Mouse (Mus musculus) hindbrain, embryonic 14.5 days (tissue): ENCODE data around the gene Esyt2. TPM values are rescaled to one million over a fixed set of nuclear protein-coding genes. Genes with fewer than 3 reads are reported as not detected.

Experiments used
- ATAC-seq: fragments of 200-750 bp; cut with Nextera tagmentation; 2 replicates; pipeline ENCODE4 v1.8.0; 2017; ENCODE audit warnings: moderate number of reproducible peaks, mild to moderate bottlenecking, moderate TSS enrichment, moderate library complexity; ENCODE audit not compliant: low FRiP score
- DNase-seq: peaks from one replicate; pipeline ENCODE4 v3.0.0-alpha.2; 2015; ENCODE audit warnings: low spot score
- H3K27ac ChIP-seq: fragments of 300-500 bp; sonication (generic); 2 replicates; pipeline ENCODE4 v1.5.1; 2014; ENCODE audit warnings: mild to moderate bottlenecking, moderate library complexity
- H3K27me3 ChIP-seq: fragments of 300-500 bp; sonication (generic); 2 replicates; pipeline ENCODE4 v1.6.1; 2014; ENCODE audit warnings: mild to moderate bottlenecking, low read length, mixed read lengths; ENCODE audit not compliant: control insufficient read depth, insufficient read depth
- H3K36me3 ChIP-seq: fragments of 300-500 bp; sonication (generic); replicated peaks from 2 replicates; pipeline ENCODE4 v1.6.1; 2014; ENCODE audit not compliant: control insufficient read depth, insufficient read depth
- H3K4me1 ChIP-seq: fragments of 300-500 bp; sonication (generic); replicated peaks from 2 replicates; pipeline ENCODE4 v1.6.1; 2014; ENCODE audit warnings: antibody characterized with exemption, low read length, mixed read lengths; ENCODE audit not compliant: control insufficient read depth, insufficient read depth
- H3K4me2 ChIP-seq: fragments of 300-500 bp; sonication (generic); replicated peaks from 2 replicates; pipeline ENCODE4 v1.6.1; 2014; ENCODE audit warnings: mild to moderate bottlenecking, moderate library complexity
- H3K4me3 ChIP-seq: fragments of 300-500 bp; sonication (generic); replicated peaks from 2 replicates; pipeline ENCODE4 v1.5.1; 2014; ENCODE audit warnings: mild to moderate bottlenecking, low read length
- H3K9ac ChIP-seq: fragments of 300-500 bp; sonication (generic); 2 replicates; pipeline ENCODE4 v1.6.1; 2014
- H3K9me3 ChIP-seq: fragments of 300-500 bp; sonication (generic); 2 replicates; pipeline ENCODE4 v1.6.1; 2016; ENCODE audit warnings: low read length; ENCODE audit not compliant: control insufficient read depth
- whole genome bisulfite sequencing: fragments of 180-500 bp; shearing (Covaris S2); extraction: QIAGEN DNeasy Blood & Tissue Kit; methylation state at CpG from one replicate; pipeline ENCODE4 v1.1.7; 2014; 5-methylcytosine and 5-hydroxymethylcytosine counted together
- polyA plus RNA-seq: library from polyadenylated mRNA; unstranded; fragments of >200 nt; fragmentation: Nextera tagmentation; extraction: Ambion mirVana; gene quantifications from 2 replicates; pipeline ENCODE4 v1.2.1, GENCODE M21; 2014

Esyt2 gene
- polyA plus RNA-seq, 1 experiment from 2014 or later: 17.2 TPM

- no peak overlapping the region for H3K27ac ChIP-seq
- no peak overlapping the region for H3K4me3 ChIP-seq
- WGBS: 85% methylated on average over 4 of the region's 4 CpGs
- no peak for ATAC-seq
- no peaks in the 10 kb centered on the region for H3K9me3 ChIP-seq
- peaks cover 15% of the 10 kb centered on the region for H3K36me3 ChIP-seq
- no peaks in the 10 kb centered on the region for H3K4me1 ChIP-seq
- no peak overlapping the region for H3K9ac ChIP-seq
- H3K4me2 ChIP-seq: no peak overlapping the region
- DNase-seq: no peak
- no peaks in the 10 kb centered on the region for H3K27me3 ChIP-seq
Measured at GRCm38 (mm10) chr12:116325545-116325944, 44.5 kb downstream of the Esyt2 start.

DNA sequence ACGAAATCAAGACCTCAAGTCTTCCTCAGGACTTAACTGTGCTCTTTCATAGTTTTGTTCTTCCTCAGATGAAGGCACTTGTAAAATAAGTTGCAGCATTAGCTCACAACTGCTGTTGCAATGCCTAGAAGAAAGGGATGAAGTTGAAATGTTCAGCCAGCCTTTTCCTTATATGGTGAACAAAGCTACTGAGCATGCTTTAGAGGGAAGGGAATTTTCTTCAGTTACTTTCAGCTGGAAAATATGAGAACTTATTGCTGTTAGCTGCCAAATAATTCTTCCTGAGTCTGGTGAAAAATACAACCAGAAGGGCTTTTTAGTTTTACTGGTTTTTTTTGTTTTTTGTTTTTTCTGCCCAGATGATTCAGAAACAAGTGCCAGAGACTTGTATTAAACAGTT is 45.2 kb downstream of the Esyt2 start:
- Histone ChIP-seq H3K4me3 (no peak overlapping the region), H3K9me3 (no peaks in the 10 kb centered on the region), H3K27me3 (no peaks in the 10 kb centered on the region), H3K36me3 (peaks cover 15% of the 10 kb centered on the region), H3K4me1 (no peaks in the 10 kb centered on the region), H3K4me2 (no peak overlapping the region), H3K9ac (no peak overlapping the region), H3K27ac (no peak overlapping the region)
- ATAC-seq: no peak
- no peak for DNase-seq
- 85% methylated on average over 1 of the region's 1 CpGs for WGBS

- Histone ChIP-seq H3K4me1 (no peaks in the 10 kb centered on the region), H3K27ac (no peak overlapping the region), H3K27me3 (no peaks in the 10 kb centered on the region), H3K4me2 (no peak overlapping the region), H3K9ac (no peak overlapping the region), H3K4me3 (no peak overlapping the region), H3K36me3 (peaks cover 15% of the 10 kb centered on the region), H3K9me3 (no peaks in the 10 kb centered on the region)
- DNase-seq (no peak), ATAC-seq (no peak)
- 97% methylated on average over 5 of the region's 5 CpGs for WGBS
Measured at GRCm38 (mm10) chr12:116334253-116334652, 53.3 kb downstream of the Esyt2 start.

DNA sequence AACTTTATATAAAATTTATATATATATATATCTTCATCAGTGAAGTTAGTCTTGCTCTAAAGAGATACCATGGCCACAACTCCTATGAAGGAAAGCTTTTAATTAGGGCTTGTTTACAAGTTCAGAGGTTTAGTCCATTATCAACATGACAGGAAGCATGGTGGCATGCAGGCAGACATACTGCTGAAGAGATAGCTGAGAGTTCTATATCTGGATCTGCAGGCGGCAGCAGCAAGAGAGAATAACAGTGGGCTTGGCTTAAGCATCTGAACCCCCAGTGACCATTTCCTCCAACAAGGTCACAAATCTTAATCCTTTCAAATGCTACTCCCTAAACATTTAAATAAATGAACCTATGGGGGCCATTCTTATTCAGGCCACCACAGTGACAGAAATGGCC is 59.2 kb downstream of the Esyt2 start:
- DNase-seq (no peak), ATAC-seq (no peak)
- Histone ChIP-seq H3K4me1 (no peaks in the 10 kb centered on the region), H3K4me3 (no peak overlapping the region), H3K9ac (no peak overlapping the region), H3K27me3 (no peaks in the 10 kb centered on the region), H3K36me3 (peaks cover 41% of the 10 kb centered on the region), H3K9me3 (no peaks in the 10 kb centered on the region), H3K27ac (no peak overlapping the region), H3K4me2 (no peak overlapping the region)
- WGBS: 88% methylated on average over 1 of the region's 1 CpGs

DNA sequence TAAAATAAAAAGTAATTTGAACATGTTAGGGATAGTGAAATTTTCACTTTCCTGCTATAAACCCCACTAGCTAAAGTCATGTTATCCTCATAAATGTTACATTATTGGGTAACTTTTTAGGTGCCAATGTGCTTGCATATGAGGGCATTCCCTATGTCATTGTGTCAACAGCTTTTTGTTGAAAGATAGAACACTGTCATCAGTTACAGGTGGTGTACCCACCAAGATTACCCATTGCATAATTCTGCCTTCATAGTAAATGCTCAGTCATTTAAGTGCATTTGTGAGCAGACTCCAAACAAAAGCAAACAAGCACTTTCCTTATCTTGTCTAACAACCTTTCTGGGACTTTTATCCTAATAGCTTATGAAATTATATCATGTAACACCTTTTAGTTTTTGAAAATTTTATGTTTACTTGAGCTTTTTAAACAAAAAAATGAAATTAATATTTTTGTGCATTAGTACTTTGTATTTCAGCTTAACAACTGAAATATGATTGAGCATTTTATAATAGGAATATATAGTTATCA is 67.8 kb downstream of the Esyt2 start:
- no peak overlapping the region for H3K9ac ChIP-seq
- no peak overlapping the region for H3K4me2 ChIP-seq
- DNase-seq (no peak), ATAC-seq (no peak)
- H3K4me3 ChIP-seq: no peak overlapping the region
- no peak overlapping the region for H3K27ac ChIP-seq
- no peaks in the 10 kb centered on the region for H3K27me3 ChIP-seq
- no peaks in the 10 kb centered on the region for H3K4me1 ChIP-seq
- H3K36me3 ChIP-seq: peaks cover 47% of the 10 kb centered on the region
- H3K9me3 ChIP-seq: no peaks in the 10 kb centered on the region

GRCm38 (mm10) chr12:116349376-116349775 is 68.4 kb downstream of the Esyt2 start:
- no peak overlapping the region for H3K4me3 ChIP-seq
- ATAC-seq: no peak
- H3K27me3 ChIP-seq: no peaks in the 10 kb centered on the region
- H3K9ac ChIP-seq: no peak overlapping the region
- H3K4me1 ChIP-seq: no peaks in the 10 kb centered on the region
- H3K36me3 ChIP-seq: peaks cover 43% of the 10 kb centered on the region
- no peak overlapping the region for H3K4me2 ChIP-seq
- no peak for DNase-seq
- WGBS: 75% methylated on average over 2 of the region's 2 CpGs
- H3K9me3 ChIP-seq: no peaks in the 10 kb centered on the region
- H3K27ac ChIP-seq: no peak overlapping the region

- DNase-seq (no peak), ATAC-seq (no peak)
- no peaks in the 10 kb centered on the region for H3K9me3 ChIP-seq
- 92% methylated on average over 4 of the region's 4 CpGs for WGBS
- H3K4me3 ChIP-seq: no peak overlapping the region
- no peak overlapping the region for H3K4me2 ChIP-seq
- H3K4me1 ChIP-seq: no peaks in the 10 kb centered on the region
- H3K27me3 ChIP-seq: no peaks in the 10 kb centered on the region
- H3K36me3 ChIP-seq: peaks cover 31% of the 10 kb centered on the region
- no peak overlapping the region for H3K9ac ChIP-seq
- no peak overlapping the region for H3K27ac ChIP-seq
Measured at GRCm38 (mm10) chr12:116351022-116351421, 70.0 kb downstream of the Esyt2 start.

DNA sequence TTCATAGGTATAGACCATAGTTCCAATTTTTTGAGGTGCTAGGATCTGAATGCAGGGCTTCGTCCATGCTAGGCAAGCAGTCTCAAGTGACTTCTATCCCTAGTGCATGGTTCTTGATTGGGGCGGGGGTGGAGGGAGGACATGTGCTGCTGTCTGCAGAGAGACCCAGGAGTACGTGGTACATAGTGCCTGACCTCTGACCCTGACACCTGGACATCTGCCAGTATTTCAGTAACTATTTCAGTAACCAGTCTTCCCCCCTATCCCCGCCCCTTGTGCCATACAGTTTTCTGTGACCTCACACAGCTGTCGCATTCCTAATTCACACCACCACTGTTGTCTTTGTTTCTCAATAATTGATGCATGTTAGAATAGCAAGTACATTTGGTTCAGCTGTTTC is 71.4 kb downstream of the Esyt2 start:
- peaks cover 27% of the 10 kb centered on the region for H3K36me3 ChIP-seq
- no peak overlapping the region for H3K9ac ChIP-seq
- no peak overlapping the region for H3K4me3 ChIP-seq
- no peaks in the 10 kb centered on the region for H3K27me3 ChIP-seq
- DNase-seq (no peak), ATAC-seq (no peak)
- H3K4me1 ChIP-seq: no peaks in the 10 kb centered on the region
- H3K4me2 ChIP-seq: no peak overlapping the region
- WGBS: 79% methylated on average over 5 of the region's 5 CpGs
- no peak overlapping the region for H3K27ac ChIP-seq
- no peaks in the 10 kb centered on the region for H3K9me3 ChIP-seq

DNA sequence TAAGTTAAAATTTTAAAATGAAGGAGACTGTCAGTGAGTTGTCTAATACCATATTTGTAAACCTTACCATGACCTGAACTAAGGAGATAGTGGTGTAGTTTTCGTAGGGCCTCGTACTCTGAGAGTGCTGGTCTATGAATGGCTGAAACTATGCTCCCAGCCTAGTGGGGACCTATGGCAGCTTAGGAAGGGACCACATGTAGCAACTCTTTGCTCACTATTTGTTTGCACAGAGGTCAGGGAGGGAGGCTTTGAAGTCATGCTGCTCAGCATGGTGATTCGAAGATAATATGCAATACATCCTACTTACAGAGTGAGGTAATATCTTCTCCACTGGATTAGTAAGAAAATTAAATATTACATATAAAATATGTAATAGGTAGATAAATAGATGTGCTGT is 73.7 kb downstream of the Esyt2 start:
- peaks cover 35% of the 10 kb centered on the region for H3K36me3 ChIP-seq
- H3K4me2 ChIP-seq: no peak overlapping the region
- H3K4me3 ChIP-seq: no peak overlapping the region
- H3K9me3 ChIP-seq: no peaks in the 10 kb centered on the region
- no peaks in the 10 kb centered on the region for H3K4me1 ChIP-seq
- no peak overlapping the region for H3K27ac ChIP-seq
- ATAC-seq: no peak
- DNase-seq: no peak
- WGBS: 91% methylated on average over 3 of the region's 3 CpGs
- no peaks in the 10 kb centered on the region for H3K27me3 ChIP-seq
- H3K9ac ChIP-seq: no peak overlapping the region

- Histone ChIP-seq H3K27ac (no peak overlapping the region), H3K9me3 (no peaks in the 10 kb centered on the region), H3K4me2 (no peak overlapping the region), H3K4me3 (no peak overlapping the region), H3K27me3 (no peaks in the 10 kb centered on the region), H3K36me3 (peaks cover 55% of the 10 kb centered on the region), H3K9ac (no peak overlapping the region), H3K4me1 (no peaks in the 10 kb centered on the region)
- ATAC-seq: no peak
- no peak for DNase-seq
Measured at GRCm38 (mm10) chr12:116362091-116362490, 81.1 kb downstream of the Esyt2 start.
